Mouse (Mus musculus) erythroblast, embryonic 14.5 days (primary cell): ENCODE measurements around the gene Sat2.

ENCODE experiments used
- GATA1 ChIP-seq: IDR thresholded peaks from 2 replicates; pipeline ENCODE4 v1.6.1; 2012; ENCODE audit warnings: low read length, inconsistent platforms, mixed read lengths
- TAL1 ChIP-seq: IDR thresholded peaks from 3 replicates; pipeline ENCODE4 v1.6.1; 2012; ENCODE audit warnings: low read length, inconsistent platforms, mixed read lengths

GRCm38 (mm10) chr11:69580572-69581146 is 41.2 kb upstream of the Sat2 start:
- TF ChIP-seq GATA1, result no peak
- TF ChIP-seq TAL1, result no peak
